Mouse (Mus musculus) MEL (cell line): ENCODE measurements around the gene Slamf8.

Source experiments
- CTCF ChIP-seq, 3 experiments: IDR thresholded peaks in 2 of 3; conservative IDR thresholded peaks in 1 of 3; 2 replicates each; pipeline ENCODE4 v1.5.1; 2011 to 2012; ENCODE audit warnings: low read length in 3 of 3, low read depth in 2 of 3, mild to moderate bottlenecking in 2 of 3, improper control_type of control experiment in 1 of 3, inconsistent platforms in 1 of 3, mixed read lengths in 1 of 3, moderate library complexity in 1 of 3; ENCODE audit not compliant: control insufficient read depth in 1 of 3, insufficient read depth in 1 of 3, poor library complexity in 1 of 3, severe bottlenecking in 1 of 3
- E2F4 ChIP-seq: IDR thresholded peaks from 2 replicates; pipeline ENCODE4 v1.6.1; 2011; ENCODE audit warnings: low read depth, low read length, improper control_type of control experiment, borderline replicate concordance
- GATA1 ChIP-seq: IDR thresholded peaks from 2 replicates; pipeline ENCODE4 v1.6.1; 2011; ENCODE audit warnings: low read depth, low read length, improper control_type of control experiment
- HCFC1 ChIP-seq: IDR thresholded peaks from 2 replicates; pipeline ENCODE4 v1.6.1; 2012; ENCODE audit warnings: low read depth, mild to moderate bottlenecking, inconsistent platforms, low read length, improper control_type of control experiment, moderate library complexity
- NELFE ChIP-seq: IDR thresholded peaks from 2 replicates; pipeline ENCODE4 v1.6.1; 2011; ENCODE audit warnings: low read depth, low read length, improper control_type of control experiment
- POLR2A ChIP-seq, 2 experiments: IDR thresholded peaks; 2 replicates each; pipeline ENCODE4 v1.6.1; 2011 to 2012; ENCODE audit warnings: low read length in 2 of 2, mild to moderate bottlenecking in 2 of 2, control low read depth in 1 of 2, improper control_type of control experiment in 1 of 2, low read depth in 1 of 2, moderate library complexity in 1 of 2; ENCODE audit not compliant: control insufficient read depth in 1 of 2, insufficient read depth in 1 of 2, poor library complexity in 1 of 2
- USF1 ChIP-seq: IDR thresholded peaks from 2 replicates; pipeline ENCODE4 v1.6.1; 2014; ENCODE audit warnings: low read depth, mild to moderate bottlenecking, inconsistent platforms, low read length, improper control_type of control experiment, moderate library complexity
- USF2 ChIP-seq, 2 experiments: IDR thresholded peaks; 2 replicates each; pipeline ENCODE4 v1.6.1; 2011 to 2012; ENCODE audit warnings: improper control_type of control experiment in 2 of 2, low read length in 2 of 2, borderline replicate concordance in 1 of 2, inconsistent platforms in 1 of 2, low read depth in 1 of 2, mild to moderate bottlenecking in 1 of 2; ENCODE audit not compliant: insufficient read depth in 1 of 2

DNA sequence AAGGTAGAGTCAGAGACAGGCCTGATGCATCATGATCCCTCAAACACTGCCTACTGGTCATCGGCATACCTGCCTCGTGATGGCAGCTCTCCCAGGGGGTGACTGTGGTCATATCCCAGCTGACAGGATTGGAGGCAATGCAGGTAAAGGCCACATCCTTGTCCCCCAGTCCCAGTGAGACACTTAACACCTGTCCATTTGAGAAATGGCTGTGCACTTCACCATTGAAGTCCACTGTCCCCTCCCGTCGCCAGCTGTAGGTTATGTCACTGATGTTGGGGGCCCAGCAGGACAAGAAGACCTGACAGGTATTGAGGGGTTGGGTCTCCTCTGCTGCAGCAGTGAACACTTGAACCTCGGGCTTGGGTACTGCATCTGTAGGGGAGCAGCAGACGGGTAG, 6.1 kb downstream of the Slamf8 start:
- TF ChIP-seq HCFC1 (no peak), USF2 (IDR thresholded peaks at IDR 0.05; ENCODE audit: borderline replicate concordance in 1 of 2, insufficient read depth in 1 of 2, low read depth in 1 of 2, low read length in 2 of 2) (no peak), CTCF (IDR thresholded peaks at IDR 0.05 in 2 of 3, conservative IDR thresholded peaks at IDR 0.05 in 1 of 3; ENCODE audit: control insufficient read depth in 1 of 3, insufficient read depth in 1 of 3, low read depth in 2 of 3, low read length in 3 of 3, poor library complexity in 1 of 3, severe bottlenecking in 1 of 3) (no peak), POLR2A (IDR thresholded peaks at IDR 0.05; ENCODE audit: control insufficient read depth in 1 of 2, insufficient read depth in 1 of 2, low read depth in 1 of 2, low read length in 2 of 2, poor library complexity in 1 of 2) (no peak), E2F4 (no peak), GATA1 (no peak), NELFE (no peak), USF1 (no peak)
